Mouse (Mus musculus) heart, adult 2 months (tissue): Measurements from ENCODE around the gene Dgke.

Source experiments
- CTCF ChIP-seq: fragments of 200-600 bp; IDR thresholded peaks from 2 replicates; pipeline ENCODE4 v1.8.1; 2022; ENCODE audit warnings: antibody characterized with exemption, mild to moderate bottlenecking, moderate library complexity
- EP300 ChIP-seq: fragments of 200-500 bp; IDR thresholded peaks from 2 replicates; pipeline ENCODE4 v1.6.1; 2011; ENCODE audit warnings: low read depth, low read length, control low read depth; ENCODE audit not compliant: insufficient read depth

- no peak for TF ChIP-seq CTCF
- TF ChIP-seq EP300: no peak
Observed at GRCm38 (mm10) chr11:89000527-89000819, 66.2 kb downstream of the Dgke start.
